Mouse (Mus musculus): ENCODE measurements around the gene Olfr711. TPM values are rescaled to one million over a fixed set of nuclear protein-coding genes. Genes with fewer than 3 reads are reported as not detected.

The Olfr711 gene
- not detected for total RNA-seq (2023)

GRCm38 (mm10) chr7:106975353-106975752 lies at the start of gene Olfr711:
Olfr711 (minus strand) TSS chr7:106975453.

GRCm38 (mm10) chr7:107005972-107006371 lies 30.7 kb upstream of the Olfr711 start, which contains the start of gene Olfr2:
Olfr2 (minus strand) TSS chr7:107006072.

GRCm38 (mm10) chr7:106963837-106964236 lies 11.4 kb downstream of the Olfr711 start, which contains the start of gene Olfr6:
Olfr6 (minus strand) TSS chr7:106963937.

GRCm38 (mm10) chr7:106948212-106948611 lies 27.0 kb downstream of the Olfr711 start, which contains the start of gene Olfr710:
Olfr710 (minus strand) TSS chr7:106948312.

GRCm38 (mm10) chr7:106932119-106932518 lies 43.1 kb downstream of the Olfr711 start, which contains the start of gene Olfr709-ps1:
Olfr709-ps1 (minus strand) TSS chr7:106932219.

Other genes with a start within 250 kb of the Olfr711 start
- gene Olfr697, start 233.0 kb downstream of the Olfr711 start, total RNA-seq (2023), result not detected
- gene Olfr698, start 220.1 kb downstream of the Olfr711 start, total RNA-seq (2023), result not detected
- not detected for gene Olfr699, start 182.3 kb downstream of the Olfr711 start, total RNA-seq (2023)
- not detected for gene Olfr700, start 166.6 kb downstream of the Olfr711 start, total RNA-seq (2023)
- not detected for gene Olfr701, start 161.3 kb downstream of the Olfr711 start, total RNA-seq (2023)
- gene Olfr702, start 141.6 kb downstream of the Olfr711 start, total RNA-seq (2023), result not detected
- not detected for gene Olfr703, start 132.1 kb downstream of the Olfr711 start, total RNA-seq (2023)
- not detected for gene Olfr704, start 112.3 kb downstream of the Olfr711 start, total RNA-seq (2023)
- not detected for gene Olfr705, start 98.6 kb downstream of the Olfr711 start, total RNA-seq (2023)
- gene Olfr706, start 87.3 kb downstream of the Olfr711 start, total RNA-seq (2023), result not detected
- not detected for gene Olfr707, start 74.2 kb downstream of the Olfr711 start, total RNA-seq (2023)
- not detected for gene Olfr1532-ps1, start 67.5 kb downstream of the Olfr711 start, total RNA-seq (2023)
- under 1 TPM; 0.15 to 0.18 TPM for gene Olfr709-ps1, start 43.2 kb downstream of the Olfr711 start, total RNA-seq (2023)
- gene Olfr710, start 27.1 kb downstream of the Olfr711 start, total RNA-seq (2023), result not detected
- gene Olfr6, start 11.5 kb downstream of the Olfr711 start, total RNA-seq (2023), result not detected
- gene Olfr2, start 30.6 kb upstream of the Olfr711 start, total RNA-seq (2023), result not detected
- not detected for gene Olfr713, start 55.7 kb upstream of the Olfr711 start, total RNA-seq (2023)
- not detected for gene Olfr714, start 95.5 kb upstream of the Olfr711 start, total RNA-seq (2023)
- not detected for gene Olfr17, start 117.8 kb upstream of the Olfr711 start, total RNA-seq (2023)
- not detected for gene Olfr715b, start 134.9 kb upstream of the Olfr711 start, total RNA-seq (2023)
- not detected for gene Olfr715, start 155.6 kb upstream of the Olfr711 start, total RNA-seq (2023)
- gene Olfr716, start 162.9 kb upstream of the Olfr711 start, total RNA-seq (2023), result not detected
- not detected for gene Nlrp14, start 191.5 kb upstream of the Olfr711 start, total RNA-seq (2023)
- gene Rbmxl2, start 234.0 kb upstream of the Olfr711 start, total RNA-seq (2023), result not detected